Mouse (Mus musculus): ENCODE results near the gene Scube2.

- TF ChIP-seq CTCF (IDR thresholded peaks at IDR 0.05) (peak; percentile 36), EP300 (IDR thresholded peaks at IDR 0.05) (no peak)
Measured at GRCm38 (mm10) chr7:109886249-109886648, 20.8 kb upstream of the Scube2 start.

All from lung, postnatal 0 days (tissue).